In genomic region chr9:76104846-76105245, GRCm38 (mm10) we compare ENCODE assay signal across 15 mouse cellular contexts.
"Had no signal": no experiment of that assay in that cellular context is flagged by ENCODE, and none has a peak within 500 bp of the region (broad histone marks: within the 10 kb centered on the region; RNA-seq: fewer than 3 reads in every experiment).

No protein-coding gene starts in this region.

- H3K27me3 ChIP-seq: liver, embryonic 15.5 days; lung, embryonic 15.5 days; megakaryocyte, embryonic 14.5 days; midbrain, embryonic 13.5 days; midbrain, embryonic 15.5 days; neural tube, embryonic 12.5 days had no signal

- H3K9ac ChIP-seq: liver, embryonic 15.5 days; liver, postnatal 0 days; lung, embryonic 15.5 days; midbrain, embryonic 13.5 days; midbrain, embryonic 15.5 days; neural tube, embryonic 12.5 days had no signal

- ATAC-seq: liver, postnatal 0 days; midbrain, embryonic 13.5 days; midbrain, embryonic 15.5 days had no signal

- H3K36me3 ChIP-seq: liver, embryonic 15.5 days; lung, embryonic 15.5 days; midbrain, embryonic 13.5 days; midbrain, embryonic 15.5 days; neural tube, embryonic 12.5 days had no signal

- H3K4me1 ChIP-seq: liver, embryonic 15.5 days; lung, embryonic 15.5 days; megakaryocyte, embryonic 14.5 days; midbrain, embryonic 13.5 days; midbrain, embryonic 15.5 days; neural tube, embryonic 12.5 days had no signal

- H3K27ac ChIP-seq: liver, embryonic 15.5 days; lung, embryonic 15.5 days; macrophage; midbrain, embryonic 13.5 days; midbrain, embryonic 15.5 days; neural tube, embryonic 12.5 days had no signal

- H3K4me3 ChIP-seq: liver, embryonic 15.5 days; lung, embryonic 15.5 days; megakaryocyte, embryonic 14.5 days; midbrain, embryonic 13.5 days; midbrain, embryonic 15.5 days; neural tube, embryonic 12.5 days had no signal

- H3K9me3 ChIP-seq: liver, embryonic 15.5 days; lung, embryonic 15.5 days; midbrain, embryonic 13.5 days; midbrain, embryonic 15.5 days; neural tube, embryonic 12.5 days had no signal

- DNase-seq: liver, postnatal 0 days; lung, adult 2 months; lung, postnatal 10 days; right cerebral cortex, postnatal 14 days; thymus, adult 2 months; thymus, postnatal 25 days; thymus, postnatal 4 days had no signal

- H3K4me2 ChIP-seq: liver, embryonic 15.5 days; lung, embryonic 15.5 days; midbrain, embryonic 11.5 days; midbrain, embryonic 13.5 days; midbrain, embryonic 15.5 days; neural tube, embryonic 12.5 days had no signal
